Mouse (Mus musculus): ENCODE data around the gene Alppl2. TPM values are rescaled to one million over a fixed set of nuclear protein-coding genes. Genes with fewer than 3 reads are reported as not detected.

The Alppl2 gene
- total RNA-seq (2015) = not detected in 2 replicates
- total RNA-seq (2017) = not detected in 2 replicates

- no peak for ATAC-seq (ENCODE audit: poor library complexity, severe bottlenecking)
Measured at GRCm38 (mm10) chr1:87089828-87090227, at the start of gene Alppl2. Gene Alppl2, minus strand, starts transcription at chr1:87089928.

DNA sequence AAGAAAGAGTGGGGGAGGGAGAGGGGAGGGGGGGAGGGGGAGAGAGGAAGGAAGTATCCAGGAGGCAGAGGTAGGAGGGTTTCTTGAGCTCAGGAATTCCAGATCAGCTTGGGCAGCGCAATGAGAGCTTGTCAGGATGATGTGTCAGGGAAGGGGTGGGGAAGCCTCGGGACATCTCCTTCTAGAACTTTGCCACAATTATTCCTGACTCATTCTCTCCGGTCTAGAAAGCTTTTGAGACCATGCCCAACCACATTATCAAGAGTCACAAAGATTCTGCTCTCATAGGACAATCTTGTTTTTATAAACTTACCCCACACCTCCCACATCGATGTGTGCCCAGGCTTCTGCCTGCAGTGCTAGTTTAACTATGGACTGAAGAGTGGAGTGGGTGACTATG is 42.1 kb upstream of the Alppl2 start:
- ATAC-seq (ENCODE audit: poor library complexity, severe bottlenecking) = no peak

GRCm38 (mm10) chr1:87127206-87128030 is 37.7 kb upstream of the Alppl2 start:
- no peak for ATAC-seq (ENCODE audit: poor library complexity, severe bottlenecking)

- no peak for ATAC-seq (ENCODE audit: poor library complexity, severe bottlenecking)
Measured at GRCm38 (mm10) chr1:87124673-87125072, 34.9 kb upstream of the Alppl2 start, which contains the start of gene Akp3. Gene Akp3, plus strand, starts transcription at chr1:87124973.

DNA sequence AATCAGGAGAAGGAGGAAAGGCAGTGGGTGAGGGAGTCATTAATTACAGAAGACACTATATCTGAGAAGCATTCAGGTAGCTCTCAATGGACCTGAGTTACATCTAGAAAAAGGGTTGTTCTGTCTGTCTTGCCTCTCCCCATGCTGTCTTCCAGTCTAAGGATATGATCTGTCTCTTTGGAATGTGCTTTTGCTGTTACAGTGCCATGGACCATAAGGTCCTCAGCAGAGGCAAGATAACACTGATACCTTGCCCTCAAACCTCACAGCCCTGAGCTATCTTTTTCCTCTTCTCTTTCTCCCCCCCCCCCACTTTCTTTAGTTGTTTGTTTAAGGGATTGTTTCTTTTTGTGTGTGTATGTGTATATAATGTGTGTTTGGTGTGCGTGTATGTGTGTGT is 25.1 kb upstream of the Alppl2 start:
- ATAC-seq (ENCODE audit: poor library complexity, severe bottlenecking) = no peak

- no peak for ATAC-seq (ENCODE audit: poor library complexity, severe bottlenecking)
Measured at GRCm38 (mm10) chr1:87111719-87112354, 22.1 kb upstream of the Alppl2 start.

GRCm38 (mm10) chr1:87108564-87108963 is 18.8 kb upstream of the Alppl2 start:
- no peak for ATAC-seq (ENCODE audit: poor library complexity, severe bottlenecking)

- ATAC-seq (ENCODE audit: poor library complexity, severe bottlenecking) = no peak
Measured at GRCm38 (mm10) chr1:87106536-87106935, 16.8 kb upstream of the Alppl2 start.

- ATAC-seq (ENCODE audit: poor library complexity, severe bottlenecking) = no peak
Measured at GRCm38 (mm10) chr1:87103936-87104335, 14.2 kb upstream of the Alppl2 start.

DNA sequence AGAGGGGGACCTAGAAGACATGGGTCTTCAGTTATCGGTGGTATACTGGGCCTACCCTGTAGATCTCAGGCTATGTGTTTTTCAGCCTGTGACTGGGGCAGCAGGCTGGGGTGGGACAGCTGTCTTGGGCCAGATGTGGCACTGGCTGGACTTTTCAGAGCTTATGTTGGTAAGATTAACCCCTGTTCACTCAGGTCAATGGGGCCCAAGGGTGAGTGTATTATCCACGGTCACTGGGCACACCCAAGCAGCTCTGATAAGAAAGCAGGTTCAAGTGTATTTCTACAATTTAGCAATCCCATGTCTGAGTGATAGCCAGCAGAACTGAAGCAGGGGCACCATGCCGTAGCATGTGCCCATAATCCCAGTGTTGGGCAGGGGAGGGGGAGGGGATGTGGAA is 12.4 kb upstream of the Alppl2 start:
- ATAC-seq (ENCODE audit: poor library complexity, severe bottlenecking) = no peak

- ATAC-seq (ENCODE audit: poor library complexity, severe bottlenecking) = no peak
Measured at GRCm38 (mm10) chr1:87101411-87101810, 11.7 kb upstream of the Alppl2 start, which contains the start of gene Alpi. Gene Alpi, minus strand, starts transcription at chr1:87101606.

DNA sequence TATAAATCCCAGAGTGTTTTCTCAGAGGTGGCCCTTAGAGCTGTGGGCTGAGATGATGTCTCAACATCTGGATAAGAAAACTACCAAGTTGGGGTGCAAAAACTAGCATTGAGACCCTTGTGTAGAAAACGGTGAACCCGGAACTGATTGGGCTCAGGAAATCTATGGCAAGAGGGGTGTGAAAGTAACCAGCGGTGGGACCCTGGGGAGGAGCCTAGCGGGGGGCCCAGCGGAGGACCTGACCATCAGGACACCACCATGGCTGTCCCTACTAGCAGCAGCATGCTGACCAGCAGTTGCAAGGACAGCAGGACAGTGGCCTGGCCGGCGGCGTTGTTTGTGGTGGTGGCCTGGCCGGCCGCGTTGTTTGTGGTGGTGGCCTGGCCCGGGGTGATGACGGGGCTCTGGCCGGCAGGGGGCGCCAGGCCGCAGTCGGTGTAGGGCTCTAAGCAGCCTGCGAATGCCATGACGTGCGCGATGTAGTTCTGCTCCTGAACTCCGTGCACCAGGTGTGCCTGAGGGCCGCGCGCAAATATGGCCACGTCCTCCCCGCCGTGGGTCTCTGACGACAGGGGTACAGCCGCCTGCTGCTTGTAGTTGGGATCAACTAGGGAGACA is 8.7 kb upstream of the Alppl2 start:
- peak; percentile 73 for ATAC-seq (ENCODE audit: poor library complexity, severe bottlenecking)

GRCm38 (mm10) chr1:87095642-87096041 is 5.9 kb upstream of the Alppl2 start:
- ATAC-seq (ENCODE audit: poor library complexity, severe bottlenecking) = no peak

- no peak for ATAC-seq (ENCODE audit: poor library complexity, severe bottlenecking)
Measured at GRCm38 (mm10) chr1:87089251-87089650, 477 bp downstream of the Alppl2 start.

DNA sequence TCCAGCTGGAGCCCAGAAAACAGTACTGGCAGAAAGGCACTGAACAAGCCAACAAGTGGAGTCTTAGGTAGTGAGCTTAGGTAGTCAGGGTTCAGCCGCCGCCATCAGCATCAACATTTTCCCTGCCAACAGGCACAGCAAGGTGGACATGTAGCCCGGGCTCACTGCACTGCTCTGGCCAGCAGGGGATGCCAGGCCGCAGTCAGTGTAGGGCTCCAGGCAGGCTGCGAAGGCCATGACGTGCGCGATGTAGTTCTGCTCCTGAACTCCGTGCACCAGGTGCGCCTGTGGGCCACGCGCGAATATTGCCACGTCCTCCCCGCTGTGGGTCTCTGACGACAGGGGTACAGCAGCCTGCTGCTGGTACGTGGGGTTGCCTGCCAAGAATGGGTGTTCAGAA is 2.8 kb downstream of the Alppl2 start:
- no peak for ATAC-seq (ENCODE audit: poor library complexity, severe bottlenecking)

- ATAC-seq (ENCODE audit: poor library complexity, severe bottlenecking) = no peak
Measured at GRCm38 (mm10) chr1:87086196-87086595, 3.5 kb downstream of the Alppl2 start.

- no peak for ATAC-seq (ENCODE audit: poor library complexity, severe bottlenecking)
Measured at GRCm38 (mm10) chr1:87073776-87074175, 16.0 kb downstream of the Alppl2 start.

DNA sequence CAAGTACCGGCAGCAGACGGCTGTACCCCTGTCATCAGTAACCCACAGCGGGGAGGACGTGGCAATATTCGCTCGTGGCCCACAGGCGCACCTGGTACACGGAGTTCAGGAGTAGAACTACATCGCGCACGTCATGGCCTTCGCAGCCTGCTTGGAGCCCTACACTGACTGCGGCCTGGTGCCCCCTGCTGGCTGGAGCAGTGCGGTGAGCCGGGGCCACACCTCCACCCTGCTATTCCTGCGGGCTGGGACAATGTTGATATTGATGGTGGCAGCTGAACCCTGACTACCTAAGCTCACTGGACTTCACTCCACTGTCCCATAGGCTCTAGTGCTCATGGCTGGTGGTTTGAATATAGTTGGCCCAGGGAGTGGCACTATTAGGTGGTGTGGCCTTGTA is 19.0 kb downstream of the Alppl2 start:
- ATAC-seq (ENCODE audit: poor library complexity, severe bottlenecking) = peak; percentile 77

DNA sequence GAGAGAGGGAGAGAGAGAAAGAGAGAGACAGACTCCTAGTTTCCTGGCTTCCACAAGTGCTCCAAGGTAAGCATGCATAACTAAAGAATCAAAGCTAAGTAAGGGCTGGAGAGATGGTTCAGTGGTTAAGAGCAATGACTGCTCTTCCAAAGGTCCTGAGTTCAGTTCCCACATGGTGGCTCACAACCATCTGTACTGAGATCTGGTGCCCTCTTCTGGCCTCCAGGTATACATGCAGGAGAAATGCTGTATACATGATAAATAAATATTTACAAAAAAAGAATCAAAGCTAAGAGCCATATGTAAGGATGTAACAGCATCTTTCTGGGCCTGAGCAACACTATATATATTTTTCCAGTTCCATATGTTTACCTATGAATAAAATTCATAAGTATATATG is 28.8 kb downstream of the Alppl2 start:
- no peak for ATAC-seq (ENCODE audit: poor library complexity, severe bottlenecking)

DNA sequence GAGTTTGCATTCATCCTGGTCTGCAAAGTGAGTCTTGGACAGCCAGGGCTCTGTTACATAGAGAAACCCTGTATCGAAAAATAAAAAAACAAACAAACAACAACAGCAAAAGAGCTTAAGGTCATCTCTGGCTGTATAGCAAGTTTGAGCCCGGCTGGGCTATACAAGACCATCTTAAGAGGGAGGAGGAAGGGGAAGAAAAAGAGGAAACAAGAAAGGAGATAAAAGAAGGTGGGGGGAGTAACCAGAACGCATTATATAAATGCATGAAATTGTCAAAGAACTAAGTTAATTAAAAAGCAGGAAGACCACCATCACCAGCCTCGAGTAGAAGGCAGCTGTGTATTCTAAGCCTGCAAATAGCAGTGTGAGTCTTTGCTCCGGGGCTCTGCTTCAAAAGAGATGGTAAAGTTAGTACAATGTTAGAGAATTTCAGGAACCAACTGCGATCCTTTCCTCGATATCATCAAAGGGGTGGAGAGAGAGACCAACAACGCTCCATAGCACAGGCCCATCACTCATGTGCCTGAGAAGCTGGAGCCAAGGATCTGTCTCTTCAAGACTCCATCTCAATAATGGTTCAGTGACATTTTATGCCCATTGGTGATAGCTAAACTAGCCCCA is 30.6 kb downstream of the Alppl2 start:
- no peak for ATAC-seq (ENCODE audit: poor library complexity, severe bottlenecking)

- ATAC-seq (ENCODE audit: poor library complexity, severe bottlenecking) = no peak
Measured at GRCm38 (mm10) chr1:87057075-87057474, 32.7 kb downstream of the Alppl2 start.

Measured in megakaryocyte, adult 5-6 weeks (primary cell).